Mouse (Mus musculus) stomach, embryonic 15.5 days (tissue): ENCODE measurements around the gene Tbc1d14. TPM values are rescaled to one million over a fixed set of nuclear protein-coding genes. Genes with fewer than 3 reads are reported as not detected.

ENCODE experiments used
- ATAC-seq: fragments of 200-750 bp; cut with Nextera tagmentation; 2 replicates; pipeline ENCODE4 v1.8.0; 2017; ENCODE audit warnings: low read depth, moderate number of reproducible peaks, moderate TSS enrichment; ENCODE audit not compliant: insufficient read depth, low FRiP score
- H3K27ac ChIP-seq: fragments of 300-500 bp; sonication (generic); 2 replicates; pipeline ENCODE4 v1.5.1; 2015; ENCODE audit warnings: mild to moderate bottlenecking, inconsistent platforms
- H3K27me3 ChIP-seq: fragments of 300-500 bp; sonication (generic); replicated peaks from 2 replicates; pipeline ENCODE4 v1.6.1; 2015; ENCODE audit warnings: inconsistent platforms
- H3K36me3 ChIP-seq: fragments of 300-500 bp; sonication (generic); 2 replicates; pipeline ENCODE4 v1.6.1; 2015; ENCODE audit warnings: inconsistent platforms
- H3K4me1 ChIP-seq: fragments of 300-500 bp; sonication (generic); 2 replicates; pipeline ENCODE4 v1.6.1; 2015; ENCODE audit warnings: inconsistent platforms
- H3K4me2 ChIP-seq: fragments of 300-500 bp; sonication (generic); 2 replicates; pipeline ENCODE4 v1.6.1; 2015; ENCODE audit warnings: mild to moderate bottlenecking, inconsistent platforms
- H3K4me3 ChIP-seq: fragments of 300-500 bp; sonication (generic); replicated peaks from 2 replicates; pipeline ENCODE4 v1.5.1; 2015; ENCODE audit warnings: inconsistent platforms
- H3K9ac ChIP-seq: fragments of 300-500 bp; sonication (generic); 2 replicates; pipeline ENCODE4 v1.6.1; 2015; ENCODE audit warnings: inconsistent platforms
- H3K9me3 ChIP-seq: fragments of 300-500 bp; sonication (generic); 2 replicates; pipeline ENCODE4 v1.6.1; 2016; ENCODE audit warnings: inconsistent platforms
- WGBS: fragments of 180-500 bp; shearing (Covaris S2); methylation state at CpG from one replicate; pipeline ENCODE4 v1.1.7; 2015; 5-methylcytosine and 5-hydroxymethylcytosine counted together
- polyA plus RNA-seq: library from polyadenylated mRNA; unstranded; fragments of >200 nt; fragmentation: Nextera tagmentation; extraction: Ambion mirVana; gene quantifications from 2 replicates; pipeline ENCODE4 v1.2.1, GENCODE M21; 2015

Gene Tbc1d14
- polyA plus RNA-seq, 1 experiment from 2014 or later, result 28.3 TPM

- Histone ChIP-seq H3K4me2 (no peak overlapping the region), H3K9me3 (no peaks in the 10 kb centered on the region), H3K4me1 (0 out of 2 replicates have a peak, but pooled peaks cover 2% of the 10 kb centered on the region), H3K4me3 (no peak overlapping the region), H3K36me3 (peaks cover 47% of the 10 kb centered on the region), H3K27me3 (no peaks in the 10 kb centered on the region), H3K9ac (no peak overlapping the region), H3K27ac (no peak overlapping the region)
- no peak for ATAC-seq
- 90% methylated on average over 8 of the region's 8 CpGs for WGBS
Observed at GRCm38 (mm10) chr5:36471206-36471605, 121.9 kb downstream of the Tbc1d14 start.

DNA sequence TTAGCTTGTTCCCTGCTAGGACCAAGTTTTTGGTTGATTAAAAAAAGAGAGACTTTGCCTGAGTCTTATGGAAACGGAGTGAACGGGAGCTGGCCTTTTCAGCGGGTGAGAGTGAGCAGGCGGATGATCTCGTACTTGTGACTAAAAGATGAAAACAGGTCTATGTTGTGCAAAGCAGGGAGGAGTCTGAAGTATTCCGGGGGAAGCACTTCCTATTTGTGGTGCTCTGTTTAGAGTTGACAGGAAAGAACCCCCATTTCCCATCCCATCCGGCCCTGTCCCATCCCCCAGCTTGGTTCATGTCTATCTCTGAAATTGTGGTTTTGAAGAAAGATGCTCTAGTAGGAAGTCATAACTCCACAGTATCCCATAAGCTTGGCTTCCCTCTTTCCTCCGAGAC lies 127.2 kb downstream of the Tbc1d14 start:
- H3K27ac ChIP-seq, result 0 out of 2 replicates have a peak overlapping the region, but pooled peaks have one; percentile 67
- WGBS, result 25% methylated on average over 8 of the region's 8 CpGs
- H3K9ac ChIP-seq, result peak overlapping the region; percentile 65
- no peaks in the 10 kb centered on the region for H3K27me3 ChIP-seq
- H3K4me1 ChIP-seq, result peaks cover 13% of the 10 kb centered on the region; the same call in 1 of the 2 replicates
- no peak for ATAC-seq
- H3K4me3 ChIP-seq, result peak overlapping the region; percentile 75
- H3K36me3 ChIP-seq, result peaks cover 17% of the 10 kb centered on the region
- H3K4me2 ChIP-seq, result peak overlapping the region; percentile 94
- no peaks in the 10 kb centered on the region for H3K9me3 ChIP-seq

- WGBS, result under 1% methylated on average over 68 of the region's 68 CpGs
- Histone ChIP-seq H3K4me3 (peak within 1 kb of the TSS; percentile 75), H3K4me2 (peak within 1 kb of the TSS; percentile 94), H3K9ac (peak within 1 kb of the TSS; percentile 65), H3K27ac (peak within 1 kb of the TSS; percentile 67), H3K9me3 (no peaks in the 10 kb centered on the region), H3K36me3 (peaks cover 9% of the 10 kb centered on the region), H3K4me1 (peaks cover 13% of the 10 kb centered on the region; the same call in 1 of the 2 replicates), H3K27me3 (no peaks in the 10 kb centered on the region)
- peak; percentile 94 for ATAC-seq
Observed at GRCm38 (mm10) chr5:36464709-36465661, 128.1 kb downstream of the Tbc1d14 start, which contains the start of gene Grpel1. Grpel1 (plus strand) TSS chr5:36464998.

GRCm38 (mm10) chr5:36463391-36463790 lies 129.7 kb downstream of the Tbc1d14 start:
- no peaks in the 10 kb centered on the region for H3K27me3 ChIP-seq
- no peak overlapping the region for H3K9ac ChIP-seq
- H3K4me2 ChIP-seq, result no peak overlapping the region
- peaks cover 13% of the 10 kb centered on the region; the same call in 1 of the 2 replicates for H3K4me1 ChIP-seq
- no peak for ATAC-seq
- H3K36me3 ChIP-seq, result no peaks in the 10 kb centered on the region
- no peak overlapping the region for H3K27ac ChIP-seq
- no peak overlapping the region for H3K4me3 ChIP-seq
- 62% methylated on average over 5 of the region's 5 CpGs for WGBS
- H3K9me3 ChIP-seq, result no peaks in the 10 kb centered on the region

DNA sequence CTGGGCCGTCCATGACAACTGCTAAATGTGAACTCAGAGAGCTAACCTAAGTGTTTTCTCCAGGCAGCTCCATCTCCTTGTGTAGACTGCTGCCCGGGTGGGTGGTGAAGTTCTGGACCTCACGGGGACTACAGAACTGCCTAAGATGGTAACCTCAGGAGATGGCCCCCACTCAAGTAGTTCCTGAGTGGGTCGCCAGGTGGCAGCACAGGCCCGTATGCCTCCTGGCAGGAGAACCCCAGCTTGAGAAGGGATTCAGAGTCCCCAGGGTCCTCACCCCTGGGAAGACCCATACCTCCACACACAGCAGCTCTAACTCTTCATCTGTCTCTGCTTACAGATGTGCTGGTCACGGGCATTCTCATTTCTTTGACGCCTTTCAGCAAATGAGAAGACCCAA lies 130.3 kb downstream of the Tbc1d14 start:
- Histone ChIP-seq H3K9me3 (no peaks in the 10 kb centered on the region), H3K27me3 (no peaks in the 10 kb centered on the region), H3K4me1 (peaks cover 13% of the 10 kb centered on the region; the same call in 1 of the 2 replicates), H3K9ac (no peak overlapping the region), H3K4me3 (no peak overlapping the region), H3K4me2 (no peak overlapping the region), H3K27ac (no peak overlapping the region), H3K36me3 (no peaks in the 10 kb centered on the region)
- ATAC-seq, result no peak
- WGBS, result 19% methylated on average over 7 of the region's 7 CpGs

GRCm38 (mm10) chr5:36461231-36461630 lies 131.8 kb downstream of the Tbc1d14 start:
- peaks cover 12% of the 10 kb centered on the region; the same call in 1 of the 2 replicates for H3K4me1 ChIP-seq
- H3K27ac ChIP-seq, result no peak overlapping the region
- ATAC-seq, result no peak
- no peaks in the 10 kb centered on the region for H3K36me3 ChIP-seq
- no peaks in the 10 kb centered on the region for H3K27me3 ChIP-seq
- no peak overlapping the region for H3K4me3 ChIP-seq
- no peak overlapping the region for H3K9ac ChIP-seq
- no peaks in the 10 kb centered on the region for H3K9me3 ChIP-seq
- 60% methylated on average over 2 of the region's 2 CpGs for WGBS
- H3K4me2 ChIP-seq, result no peak overlapping the region

DNA sequence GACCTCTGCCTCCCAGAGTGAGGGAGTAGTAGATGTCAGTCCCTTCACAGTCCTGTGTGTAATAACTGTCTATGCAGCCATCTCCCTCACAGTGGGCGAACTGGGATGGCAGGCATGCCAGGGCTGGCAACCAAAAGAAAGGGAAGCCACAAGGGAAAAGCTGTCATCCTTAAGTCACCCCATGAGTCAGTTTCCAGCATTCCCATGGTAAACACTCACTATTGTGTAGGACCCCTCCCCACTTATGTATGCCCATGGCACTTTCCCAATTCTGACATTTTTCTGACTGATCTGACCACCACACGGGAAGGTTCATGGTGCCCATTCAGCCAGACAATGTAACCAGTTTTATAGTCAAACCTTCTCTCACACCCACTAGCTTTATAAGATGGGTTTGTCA lies 132.4 kb downstream of the Tbc1d14 start:
- Histone ChIP-seq H3K9ac (no peak overlapping the region), H3K9me3 (no peaks in the 10 kb centered on the region), H3K36me3 (no peaks in the 10 kb centered on the region), H3K4me3 (no peak overlapping the region), H3K4me1 (peaks cover 7% of the 10 kb centered on the region; the same call in 1 of the 2 replicates), H3K4me2 (no peak overlapping the region), H3K27me3 (no peaks in the 10 kb centered on the region), H3K27ac (no peak overlapping the region)
- 80% methylated on average over 2 of the region's 2 CpGs for WGBS
- ATAC-seq, result no peak

DNA sequence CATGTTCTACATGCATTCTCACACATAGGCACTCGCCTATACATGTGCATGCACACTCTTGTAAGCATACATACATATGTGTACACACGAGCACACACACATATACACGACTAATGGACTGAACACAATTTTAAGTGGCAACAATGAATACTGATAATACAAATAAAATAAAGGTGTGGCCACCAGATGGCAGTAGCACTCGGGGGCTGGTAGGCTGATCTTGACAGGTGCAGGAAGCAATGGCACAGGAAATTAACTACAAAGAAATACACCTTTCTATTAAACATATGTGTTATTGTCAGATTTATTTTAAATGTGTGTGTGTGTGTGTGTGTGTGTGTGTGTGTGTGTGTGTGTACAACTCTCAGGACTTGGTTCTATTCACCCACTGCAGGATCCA lies 134.2 kb downstream of the Tbc1d14 start:
- no peak overlapping the region for H3K4me2 ChIP-seq
- H3K4me1 ChIP-seq, result peaks cover 3% of the 10 kb centered on the region; the same call in 1 of the 2 replicates
- no peak overlapping the region for H3K9ac ChIP-seq
- H3K27me3 ChIP-seq, result no peaks in the 10 kb centered on the region
- no peak overlapping the region for H3K4me3 ChIP-seq
- ATAC-seq, result no peak
- H3K9me3 ChIP-seq, result no peaks in the 10 kb centered on the region
- WGBS, result 16% methylated on average over 4 of the region's 4 CpGs
- no peak overlapping the region for H3K27ac ChIP-seq
- H3K36me3 ChIP-seq, result no peaks in the 10 kb centered on the region

DNA sequence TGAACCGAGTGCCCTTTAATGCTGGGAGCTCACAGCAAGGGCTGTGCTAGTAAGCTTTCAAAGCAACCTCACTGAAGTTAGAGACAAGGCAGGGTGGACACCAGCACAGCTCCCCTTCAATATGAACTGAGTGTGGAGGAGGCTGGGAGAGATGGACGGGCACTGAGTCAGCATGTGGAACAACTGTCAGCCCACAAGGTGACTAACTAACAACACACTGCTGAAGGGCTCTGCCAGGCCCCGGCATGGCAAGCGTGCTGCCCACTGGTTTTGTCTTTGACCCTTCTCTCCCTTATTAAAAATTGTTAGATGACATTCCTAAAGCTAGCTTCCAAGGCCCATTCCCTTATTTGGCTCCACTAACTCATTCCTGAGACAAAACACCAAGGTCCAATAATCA lies 135.4 kb downstream of the Tbc1d14 start:
- Histone ChIP-seq H3K27me3 (no peaks in the 10 kb centered on the region), H3K27ac (no peak overlapping the region), H3K4me2 (no peak overlapping the region), H3K4me3 (no peak overlapping the region), H3K4me1 (no peaks in the 10 kb centered on the region), H3K9ac (no peak overlapping the region), H3K9me3 (no peaks in the 10 kb centered on the region), H3K36me3 (no peaks in the 10 kb centered on the region)
- ATAC-seq, result no peak
- 70% methylated on average over 4 of the region's 4 CpGs for WGBS

GRCm38 (mm10) chr5:36452821-36453220 lies 140.3 kb downstream of the Tbc1d14 start:
- Histone ChIP-seq H3K9me3 (no peaks in the 10 kb centered on the region), H3K27ac (no peak overlapping the region), H3K4me3 (no peak overlapping the region), H3K27me3 (no peaks in the 10 kb centered on the region), H3K4me2 (no peak overlapping the region), H3K4me1 (no peaks in the 10 kb centered on the region), H3K36me3 (no peaks in the 10 kb centered on the region), H3K9ac (no peak overlapping the region)
- 78% methylated on average over 6 of the region's 6 CpGs for WGBS
- no peak for ATAC-seq

DNA sequence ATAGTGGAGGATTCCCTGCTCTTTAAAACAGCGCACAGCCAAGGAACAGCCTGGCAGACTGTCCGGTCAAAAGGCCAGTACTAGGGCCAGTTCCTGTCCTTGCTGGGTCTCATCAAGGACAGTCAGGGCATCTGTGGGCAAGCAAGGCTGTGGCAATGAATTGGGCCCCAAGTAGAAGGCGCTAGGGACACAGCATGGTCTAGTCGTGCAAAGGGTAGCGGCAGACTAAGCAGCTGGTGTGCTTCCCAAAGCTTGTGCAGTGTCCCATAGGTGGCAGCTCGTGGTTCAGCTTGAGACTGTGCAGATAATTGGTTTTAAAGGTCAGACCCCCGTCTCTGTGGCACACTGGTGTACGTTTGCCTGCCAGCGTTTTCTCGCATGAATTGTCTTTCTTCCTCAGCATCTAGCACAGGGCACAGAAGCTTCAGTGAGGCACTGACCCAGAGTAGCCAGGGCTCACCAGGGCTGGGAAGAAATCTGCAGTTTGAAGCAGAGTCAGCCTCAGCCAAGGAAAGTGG lies 141.1 kb downstream of the Tbc1d14 start:
- no peaks in the 10 kb centered on the region for H3K9me3 ChIP-seq
- no peak overlapping the region for H3K4me2 ChIP-seq
- no peak overlapping the region for H3K27ac ChIP-seq
- no peaks in the 10 kb centered on the region for H3K4me1 ChIP-seq
- no peak overlapping the region for H3K9ac ChIP-seq
- H3K4me3 ChIP-seq, result no peak overlapping the region
- no peaks in the 10 kb centered on the region for H3K27me3 ChIP-seq
- no peaks in the 10 kb centered on the region for H3K36me3 ChIP-seq
- WGBS, result 65% methylated on average over 10 of the region's 10 CpGs
- ATAC-seq, result no peak

GRCm38 (mm10) chr5:36451119-36451518 lies 142.0 kb downstream of the Tbc1d14 start:
- no peak for ATAC-seq
- Histone ChIP-seq H3K4me1 (no peaks in the 10 kb centered on the region), H3K36me3 (no peaks in the 10 kb centered on the region), H3K27me3 (no peaks in the 10 kb centered on the region), H3K4me3 (no peak overlapping the region), H3K9ac (no peak overlapping the region), H3K27ac (no peak overlapping the region), H3K4me2 (no peak overlapping the region), H3K9me3 (no peaks in the 10 kb centered on the region)
- 20% methylated on average over 10 of the region's 10 CpGs for WGBS
